Mouse (Mus musculus) lung, postnatal 14 days (tissue): ENCODE data around the gene Mpdz.
A peak's percentile ranks its signal among the peaks of the same experiment; 100 is the strongest.

Experiments used
- DNase-seq: peaks from one replicate; pipeline ENCODE4 v3.0.0; 2021

The Mpdz gene

GRCm38 (mm10) chr4:81389263-81389662, 53.4 kb downstream of the Mpdz start:
- no peak for DNase-seq

- DNase-seq: no peak
These were observed 55.0 kb downstream of the Mpdz start for GRCm38 (mm10) chr4:81387644-81388043.

- DNase-seq: no peak
These were observed 70.3 kb downstream of the Mpdz start for GRCm38 (mm10) chr4:81372355-81372754.

GRCm38 (mm10) chr4:81351368-81351767, 91.2 kb downstream of the Mpdz start:
- DNase-seq: no peak

- no peak for DNase-seq
These were observed 94.0 kb downstream of the Mpdz start for GRCm38 (mm10) chr4:81348646-81349045.

GRCm38 (mm10) chr4:81345141-81345540, 97.5 kb downstream of the Mpdz start:
- DNase-seq: no peak

- DNase-seq: no peak
These were observed 109.0 kb downstream of the Mpdz start for GRCm38 (mm10) chr4:81333628-81333991.

GRCm38 (mm10) chr4:81332901-81333627, 109.6 kb downstream of the Mpdz start:
- no peak for DNase-seq

- DNase-seq: no peak
These were observed 110.2 kb downstream of the Mpdz start for GRCm38 (mm10) chr4:81332439-81332841.

GRCm38 (mm10) chr4:81327694-81328093, 114.9 kb downstream of the Mpdz start:
- no peak for DNase-seq

GRCm38 (mm10) chr4:81323853-81324252, 118.8 kb downstream of the Mpdz start:
- DNase-seq: no peak

GRCm38 (mm10) chr4:81322232-81322631, 120.4 kb downstream of the Mpdz start:
- no peak for DNase-seq

- DNase-seq: no peak
These were observed 128.0 kb downstream of the Mpdz start for GRCm38 (mm10) chr4:81314618-81315017.

- DNase-seq: no peak
These were observed 129.4 kb downstream of the Mpdz start for GRCm38 (mm10) chr4:81313246-81313645.

- peak; percentile 42 for DNase-seq
These were observed 132.5 kb downstream of the Mpdz start for GRCm38 (mm10) chr4:81310168-81310474.

- DNase-seq: no peak
These were observed 133.0 kb downstream of the Mpdz start for GRCm38 (mm10) chr4:81309473-81310167.

- DNase-seq: no peak
These were observed 134.9 kb downstream of the Mpdz start for GRCm38 (mm10) chr4:81307596-81308265.

GRCm38 (mm10) chr4:81302056-81302455, 140.6 kb downstream of the Mpdz start:
- no peak for DNase-seq

- no peak for DNase-seq
These were observed 144.2 kb downstream of the Mpdz start for GRCm38 (mm10) chr4:81298384-81298783.

GRCm38 (mm10) chr4:81293309-81293708, 149.3 kb downstream of the Mpdz start:
- no peak for DNase-seq

GRCm38 (mm10) chr4:81285564-81285963, 157.1 kb downstream of the Mpdz start:
- DNase-seq: no peak

- DNase-seq: no peak
These were observed 159.0 kb downstream of the Mpdz start for GRCm38 (mm10) chr4:81283611-81284010.

GRCm38 (mm10) chr4:81283081-81283480, 159.5 kb downstream of the Mpdz start:
- no peak for DNase-seq

GRCm38 (mm10) chr4:81280098-81280497, 162.5 kb downstream of the Mpdz start:
- no peak for DNase-seq
